Mouse (Mus musculus): Measurements from ENCODE around the gene Alb. TPM values are rescaled to one million over a fixed set of nuclear protein-coding genes. Genes with fewer than 3 reads are reported as not detected.

Gene Alb
- polyA plus RNA-seq, 1 experiment from 2014 or later: 0.38 TPM

DNA sequence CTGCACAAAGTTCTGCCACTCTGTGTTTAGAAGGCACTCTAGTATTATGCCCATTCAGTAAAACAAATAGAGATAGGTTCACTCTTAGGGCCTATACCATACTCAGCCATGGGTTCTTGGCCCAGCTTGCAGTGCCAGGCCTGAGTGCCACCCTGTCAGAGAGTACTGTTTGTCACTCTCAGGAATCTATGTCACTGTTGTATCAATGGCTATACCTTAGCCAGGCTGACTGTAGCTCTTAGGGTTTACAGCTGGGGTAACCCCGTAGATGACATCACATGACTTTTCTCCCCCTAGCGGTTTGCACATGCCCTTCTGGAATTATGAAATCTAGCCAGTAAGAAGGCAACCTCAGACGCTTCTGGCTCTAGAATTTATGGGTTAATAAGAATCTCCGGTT lies 33.6 kb downstream of the Alb start:
- no peak for ATAC-seq (ENCODE audit: insufficient number of reproducible peaks, insufficient read depth, low FRiP score, low read depth)
- H3K27me3 ChIP-seq (ENCODE audit: control insufficient read depth, insufficient read depth, low read length): no peaks in the 10 kb centered on the region

DNA sequence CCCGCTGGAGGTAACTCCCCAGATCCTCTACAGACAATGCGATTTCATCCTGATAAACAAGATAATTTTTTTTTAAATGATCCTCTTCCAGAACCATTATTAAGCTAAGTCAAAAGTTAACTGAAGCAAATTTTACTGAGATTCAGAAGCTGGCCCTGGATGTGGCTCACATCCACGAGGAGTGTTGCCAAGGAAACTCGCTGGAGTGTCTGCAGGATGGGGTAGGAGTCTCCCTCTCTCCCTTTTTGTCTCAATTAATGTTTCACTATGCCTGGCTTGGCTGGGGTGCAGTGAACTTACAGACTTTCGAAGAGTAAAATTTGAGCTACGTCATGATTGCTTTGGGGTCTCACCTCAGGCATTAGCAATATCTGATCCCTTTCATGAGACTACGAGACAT lies 38.8 kb downstream of the Alb start:
- H3K4me3 ChIP-seq (ENCODE audit: control insufficient read depth in 1 of 2, insufficient read depth in 1 of 2, low read depth in 1 of 2, low read length in 2 of 2): no peak overlapping the region
- H3K9me3 ChIP-seq (ENCODE audit: control insufficient read depth, low read length): no peaks in the 10 kb centered on the region
- H3K9ac ChIP-seq (ENCODE audit: low read length): no peak overlapping the region
- no peaks in the 10 kb centered on the region for H3K4me1 ChIP-seq (ENCODE audit: control insufficient read depth in 2 of 2, insufficient read depth in 2 of 2, low read length in 2 of 2)
- H3K36me3 ChIP-seq (ENCODE audit: control insufficient read depth, insufficient read depth, low read length): no peaks in the 10 kb centered on the region
- no peaks in the 10 kb centered on the region for H3K27me3 ChIP-seq (ENCODE audit: control insufficient read depth, insufficient read depth, low read length)
- no peak for ATAC-seq (ENCODE audit: insufficient number of reproducible peaks, insufficient read depth, low FRiP score, low read depth)
- 80% methylated on average over 7 of the region's 7 CpGs for WGBS
- H3K4me2 ChIP-seq (ENCODE audit: low read length): no peak overlapping the region
- no peak overlapping the region for H3K27ac ChIP-seq (replicated peaks in 1 of 2; ENCODE audit: control insufficient read depth in 1 of 2, insufficient read depth in 1 of 2, low read depth in 2 of 2, low read length in 2 of 2)

More for the DNA sequence above, 33.6 kb downstream of the Alb start:
- H3K4me3 ChIP-seq (ENCODE audit: control insufficient read depth in 1 of 2, insufficient read depth in 1 of 2, low read depth in 1 of 2, low read length in 2 of 2): no peak overlapping the region
- H3K9me3 ChIP-seq (ENCODE audit: control insufficient read depth, low read length): no peaks in the 10 kb centered on the region
- H3K4me2 ChIP-seq (ENCODE audit: low read length): no peak overlapping the region
- H3K27ac ChIP-seq (replicated peaks in 1 of 2; ENCODE audit: control insufficient read depth in 1 of 2, insufficient read depth in 1 of 2, low read depth in 2 of 2, low read length in 2 of 2): no peak overlapping the region
- H3K9ac ChIP-seq (ENCODE audit: low read length): no peak overlapping the region
- 90% methylated on average over 4 of the region's 4 CpGs for WGBS
- H3K4me1 ChIP-seq (ENCODE audit: control insufficient read depth in 2 of 2, insufficient read depth in 2 of 2, low read length in 2 of 2): no peaks in the 10 kb centered on the region
- H3K36me3 ChIP-seq (ENCODE audit: control insufficient read depth, insufficient read depth, low read length): no peaks in the 10 kb centered on the region

DNA sequence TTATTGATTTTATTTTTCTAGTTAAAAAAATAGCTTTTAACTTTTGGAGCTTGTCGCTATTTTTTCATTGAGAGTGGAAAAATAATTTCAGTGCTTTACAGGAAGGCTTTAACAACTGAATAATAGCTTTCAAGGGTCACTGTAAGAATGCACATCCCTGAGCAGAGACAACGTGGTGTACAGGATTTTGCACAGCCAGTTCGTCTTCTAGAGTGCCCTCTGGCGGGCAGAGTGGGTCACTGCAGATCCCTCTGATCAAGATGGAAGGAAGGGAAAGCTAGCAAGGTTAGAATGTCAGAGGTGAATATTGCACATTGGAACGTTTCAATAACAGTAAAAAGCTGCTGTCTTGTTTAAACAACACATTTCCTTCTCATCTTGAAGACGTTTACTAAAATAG lies 40.0 kb downstream of the Alb start:
- Histone ChIP-seq H3K4me2 (ENCODE audit: low read length) (no peak overlapping the region), H3K9me3 (ENCODE audit: control insufficient read depth, low read length) (no peaks in the 10 kb centered on the region), H3K4me1 (ENCODE audit: control insufficient read depth in 2 of 2, insufficient read depth in 2 of 2, low read length in 2 of 2) (no peaks in the 10 kb centered on the region), H3K27me3 (ENCODE audit: control insufficient read depth, insufficient read depth, low read length) (no peaks in the 10 kb centered on the region), H3K4me3 (ENCODE audit: control insufficient read depth in 1 of 2, insufficient read depth in 1 of 2, low read depth in 1 of 2, low read length in 2 of 2) (no peak overlapping the region), H3K36me3 (ENCODE audit: control insufficient read depth, insufficient read depth, low read length) (no peaks in the 10 kb centered on the region), H3K9ac (ENCODE audit: low read length) (no peak overlapping the region), H3K27ac (replicated peaks in 1 of 2; ENCODE audit: control insufficient read depth in 1 of 2, insufficient read depth in 1 of 2, low read depth in 2 of 2, low read length in 2 of 2) (no peak overlapping the region)
- 4% methylated on average over 6 of the region's 6 CpGs for WGBS
- no peak for ATAC-seq (ENCODE audit: insufficient number of reproducible peaks, insufficient read depth, low FRiP score, low read depth)

DNA sequence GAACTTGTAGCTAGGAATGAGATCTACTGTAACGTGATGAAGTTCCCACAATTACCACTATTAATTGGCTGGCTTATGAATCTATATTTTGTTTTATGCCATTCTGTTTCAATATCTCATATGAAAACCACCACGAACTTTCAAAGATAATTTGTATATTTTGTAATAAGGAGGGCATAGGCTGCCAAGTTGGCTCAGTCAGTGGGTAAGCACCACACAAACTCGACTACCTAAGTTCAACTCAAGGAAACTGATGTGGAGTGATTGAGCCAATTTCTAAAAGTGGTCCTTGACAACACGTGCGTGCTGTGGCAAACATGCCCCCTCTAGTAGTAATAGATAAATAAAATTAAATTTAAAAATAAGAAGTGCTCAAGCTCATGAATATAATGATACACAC lies 41.1 kb downstream of the Alb start:
- no peaks in the 10 kb centered on the region for H3K9me3 ChIP-seq (ENCODE audit: control insufficient read depth, low read length)
- no peak overlapping the region for H3K4me2 ChIP-seq (ENCODE audit: low read length)
- 77% methylated on average over 5 of the region's 5 CpGs for WGBS
- no peak overlapping the region for H3K27ac ChIP-seq (replicated peaks in 1 of 2; ENCODE audit: control insufficient read depth in 1 of 2, insufficient read depth in 1 of 2, low read depth in 2 of 2, low read length in 2 of 2)
- H3K36me3 ChIP-seq (ENCODE audit: control insufficient read depth, insufficient read depth, low read length): no peaks in the 10 kb centered on the region
- H3K27me3 ChIP-seq (ENCODE audit: control insufficient read depth, insufficient read depth, low read length): no peaks in the 10 kb centered on the region
- H3K9ac ChIP-seq (ENCODE audit: low read length): no peak overlapping the region
- no peak overlapping the region for H3K4me3 ChIP-seq (ENCODE audit: control insufficient read depth in 1 of 2, insufficient read depth in 1 of 2, low read depth in 1 of 2, low read length in 2 of 2)
- no peak for ATAC-seq (ENCODE audit: insufficient number of reproducible peaks, insufficient read depth, low FRiP score, low read depth)
- no peaks in the 10 kb centered on the region for H3K4me1 ChIP-seq (ENCODE audit: control insufficient read depth in 2 of 2, insufficient read depth in 2 of 2, low read length in 2 of 2)

DNA sequence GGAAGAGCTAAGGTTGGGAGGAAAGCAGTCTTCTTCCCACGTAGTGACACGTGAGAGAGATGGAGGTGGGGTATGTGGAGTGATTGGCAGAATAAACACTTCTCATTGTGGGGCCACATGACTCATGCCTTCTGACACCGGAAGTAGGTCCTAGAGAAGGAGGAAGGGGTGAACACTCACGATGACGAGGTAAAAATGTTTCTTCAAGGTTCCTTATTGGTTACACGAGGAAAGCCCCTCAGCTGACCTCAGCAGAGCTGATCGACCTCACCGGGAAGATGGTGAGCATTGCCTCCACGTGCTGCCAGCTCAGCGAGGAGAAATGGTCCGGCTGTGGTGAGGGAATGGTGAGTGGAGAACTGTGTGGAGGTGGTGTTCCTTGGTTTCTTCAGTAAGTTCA lies 44.0 kb downstream of the Alb start:
- H3K36me3 ChIP-seq (ENCODE audit: control insufficient read depth, insufficient read depth, low read length): no peaks in the 10 kb centered on the region
- no peaks in the 10 kb centered on the region for H3K9me3 ChIP-seq (ENCODE audit: control insufficient read depth, low read length)
- H3K27ac ChIP-seq (replicated peaks in 1 of 2; ENCODE audit: control insufficient read depth in 1 of 2, insufficient read depth in 1 of 2, low read depth in 2 of 2, low read length in 2 of 2): no peak overlapping the region
- no peak for ATAC-seq (ENCODE audit: insufficient number of reproducible peaks, insufficient read depth, low FRiP score, low read depth)
- no peak overlapping the region for H3K4me3 ChIP-seq (ENCODE audit: control insufficient read depth in 1 of 2, insufficient read depth in 1 of 2, low read depth in 1 of 2, low read length in 2 of 2)
- H3K4me1 ChIP-seq (ENCODE audit: control insufficient read depth in 2 of 2, insufficient read depth in 2 of 2, low read length in 2 of 2): no peaks in the 10 kb centered on the region
- no peak overlapping the region for H3K9ac ChIP-seq (ENCODE audit: low read length)
- 68% methylated on average over 11 of the region's 11 CpGs for WGBS
- no peaks in the 10 kb centered on the region for H3K27me3 ChIP-seq (ENCODE audit: control insufficient read depth, insufficient read depth, low read length)
- H3K4me2 ChIP-seq (ENCODE audit: low read length): no peak overlapping the region

DNA sequence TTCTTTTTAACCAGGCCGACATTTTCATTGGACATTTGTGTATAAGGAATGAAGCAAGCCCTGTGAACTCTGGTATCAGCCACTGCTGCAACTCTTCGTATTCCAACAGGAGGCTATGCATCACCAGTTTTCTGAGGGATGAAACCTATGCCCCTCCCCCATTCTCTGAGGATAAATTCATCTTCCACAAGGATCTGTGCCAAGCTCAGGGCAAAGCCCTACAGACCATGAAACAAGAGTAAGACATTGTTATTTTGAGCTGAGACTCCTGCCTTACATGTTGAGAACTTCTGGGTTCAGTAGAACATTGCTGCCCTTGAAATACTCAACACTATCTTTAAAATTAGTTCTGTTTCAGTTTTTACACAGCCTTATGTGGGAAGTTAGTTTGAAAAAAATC lies 45.8 kb downstream of the Alb start:
- no peak for ATAC-seq (ENCODE audit: insufficient number of reproducible peaks, insufficient read depth, low FRiP score, low read depth)
- Histone ChIP-seq H3K4me1 (ENCODE audit: control insufficient read depth in 2 of 2, insufficient read depth in 2 of 2, low read length in 2 of 2) (no peaks in the 10 kb centered on the region), H3K9ac (ENCODE audit: low read length) (no peak overlapping the region), H3K27ac (replicated peaks in 1 of 2; ENCODE audit: control insufficient read depth in 1 of 2, insufficient read depth in 1 of 2, low read depth in 2 of 2, low read length in 2 of 2) (no peak overlapping the region), H3K4me3 (ENCODE audit: control insufficient read depth in 1 of 2, insufficient read depth in 1 of 2, low read depth in 1 of 2, low read length in 2 of 2) (no peak overlapping the region), H3K27me3 (ENCODE audit: control insufficient read depth, insufficient read depth, low read length) (no peaks in the 10 kb centered on the region), H3K9me3 (ENCODE audit: control insufficient read depth, low read length) (no peaks in the 10 kb centered on the region), H3K36me3 (ENCODE audit: control insufficient read depth, insufficient read depth, low read length) (no peaks in the 10 kb centered on the region), H3K4me2 (ENCODE audit: low read length) (no peak overlapping the region)
- 75% methylated on average over 2 of the region's 2 CpGs for WGBS

DNA sequence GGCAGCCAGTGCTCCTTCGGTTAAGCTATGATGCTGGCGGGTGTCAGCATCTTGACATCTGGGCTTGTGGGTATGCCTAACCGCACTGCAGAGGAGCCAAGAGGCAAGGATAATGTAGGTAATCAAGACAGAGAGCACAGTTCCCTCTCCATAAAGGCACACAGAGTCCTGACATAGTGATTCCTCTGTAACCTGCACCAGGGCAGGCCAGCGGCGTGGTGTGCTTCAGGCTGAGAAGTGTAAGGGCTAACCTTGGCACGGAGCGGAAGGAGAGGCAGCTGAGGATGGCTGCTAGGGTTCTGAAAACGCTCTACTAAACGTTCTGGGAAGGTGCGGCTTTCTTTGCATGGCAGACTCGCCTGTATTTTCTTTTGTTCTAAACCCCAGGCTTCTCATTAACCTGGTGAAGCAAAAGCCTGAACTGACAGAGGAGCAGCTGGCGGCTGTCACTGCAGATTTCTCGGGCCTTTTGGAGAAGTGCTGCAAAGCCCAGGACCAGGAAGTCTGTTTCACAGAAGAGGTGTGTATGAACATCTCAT lies 46.8 kb downstream of the Alb start:
- Histone ChIP-seq H3K4me1 (ENCODE audit: control insufficient read depth in 2 of 2, insufficient read depth in 2 of 2, low read length in 2 of 2) (no peaks in the 10 kb centered on the region), H3K4me2 (ENCODE audit: low read length) (no peak overlapping the region), H3K36me3 (ENCODE audit: control insufficient read depth, insufficient read depth, low read length) (no peaks in the 10 kb centered on the region), H3K27me3 (ENCODE audit: control insufficient read depth, insufficient read depth, low read length) (no peaks in the 10 kb centered on the region), H3K4me3 (ENCODE audit: control insufficient read depth in 1 of 2, insufficient read depth in 1 of 2, low read depth in 1 of 2, low read length in 2 of 2) (no peak overlapping the region), H3K9me3 (ENCODE audit: control insufficient read depth, low read length) (no peaks in the 10 kb centered on the region), H3K9ac (ENCODE audit: low read length) (no peak overlapping the region), H3K27ac (replicated peaks in 1 of 2; ENCODE audit: control insufficient read depth in 1 of 2, insufficient read depth in 1 of 2, low read depth in 2 of 2, low read length in 2 of 2) (no peak overlapping the region)
- ATAC-seq (ENCODE audit: insufficient number of reproducible peaks, insufficient read depth, low FRiP score, low read depth): no peak
- 65% methylated on average over 13 of the region's 13 CpGs for WGBS

DNA sequence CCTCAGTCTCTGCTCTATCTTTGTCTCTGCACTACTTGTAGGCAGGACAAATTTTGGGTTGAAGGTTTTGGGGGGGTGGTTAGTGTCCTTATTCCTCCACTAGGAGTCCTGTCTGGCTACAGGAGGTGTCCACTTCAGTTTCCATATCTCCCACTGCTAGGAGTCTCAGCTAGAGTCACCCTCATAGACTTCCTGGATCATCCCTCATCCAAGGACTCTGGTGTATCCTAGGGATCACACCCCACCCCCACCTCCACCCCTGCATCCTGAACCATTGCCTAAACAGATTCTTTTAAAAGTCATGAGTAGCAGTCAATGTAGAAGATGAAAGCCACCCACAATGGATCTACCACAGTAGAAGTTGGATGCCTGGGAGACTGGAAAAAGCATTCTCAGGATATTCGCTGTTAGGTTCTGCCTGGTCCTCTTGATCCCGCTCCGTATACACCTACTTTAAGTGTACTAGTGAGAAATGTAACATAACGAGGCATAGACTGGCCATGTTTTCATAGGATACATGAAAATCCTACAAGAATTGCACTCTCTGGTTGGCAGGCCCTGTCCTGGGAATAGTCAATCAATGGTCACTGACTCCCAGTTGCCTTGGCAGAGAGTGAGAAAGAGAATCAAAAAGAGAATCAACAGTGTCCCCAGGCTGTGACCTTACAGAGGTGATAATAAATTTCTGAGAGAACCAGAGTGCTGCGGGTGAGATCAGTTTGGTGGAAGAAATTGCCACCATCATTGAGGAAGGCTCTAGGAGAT lies 49.3 kb downstream of the Alb start:
- Histone ChIP-seq H3K4me1 (ENCODE audit: control insufficient read depth in 2 of 2, insufficient read depth in 2 of 2, low read length in 2 of 2) (no peaks in the 10 kb centered on the region), H3K4me3 (ENCODE audit: control insufficient read depth in 1 of 2, insufficient read depth in 1 of 2, low read depth in 1 of 2, low read length in 2 of 2) (no peak overlapping the region), H3K4me2 (ENCODE audit: low read length) (no peak overlapping the region), H3K27ac (replicated peaks in 1 of 2; ENCODE audit: control insufficient read depth in 1 of 2, insufficient read depth in 1 of 2, low read depth in 2 of 2, low read length in 2 of 2) (no peak overlapping the region), H3K9me3 (ENCODE audit: control insufficient read depth, low read length) (no peaks in the 10 kb centered on the region), H3K27me3 (ENCODE audit: control insufficient read depth, insufficient read depth, low read length) (no peaks in the 10 kb centered on the region), H3K36me3 (ENCODE audit: control insufficient read depth, insufficient read depth, low read length) (no peaks in the 10 kb centered on the region), H3K9ac (ENCODE audit: low read length) (no peak overlapping the region)
- 83% methylated on average over 5 of the region's 5 CpGs for WGBS
- ATAC-seq (ENCODE audit: insufficient number of reproducible peaks, insufficient read depth, low FRiP score, low read depth): no peak
